Mouse (Mus musculus) heart, adult 8-10 months (tissue): Measurements from ENCODE around the gene Trim47. TPM values are rescaled to one million over a fixed set of nuclear protein-coding genes. Genes with fewer than 3 reads are reported as not detected.
"Not testable (repeated sequence)": the region's sequence is repeated elsewhere in the genome, so short reads cannot be mapped to it uniquely, and the experiment has no call there.

Source experiments
- DNase-seq: peaks from one replicate; pipeline ENCODE4 v3.0.0; 2022; ENCODE audit warnings: low spot score
- total RNA-seq, 4 experiments: library from RNA; stranded (reverse); gene quantifications; 2 replicates each; pipeline ENCODE4 v1.2.4; 2022

Gene Trim47
- total RNA-seq, 4 experiments from 2014 or later = 17.9 to 25.7 (median 22.1) TPM

GRCm38 (mm10) chr11:116138096-116138467, 11.1 kb upstream of the Trim47 start:
- no peak for DNase-seq

- DNase-seq = no peak
Measured at GRCm38 (mm10) chr11:116134171-116134570, 7.2 kb upstream of the Trim47 start.

GRCm38 (mm10) chr11:116133497-116133896, 6.5 kb upstream of the Trim47 start:
- DNase-seq = no peak

GRCm38 (mm10) chr11:116132366-116133333, 5.6 kb upstream of the Trim47 start:
- DNase-seq = no peak

GRCm38 (mm10) chr11:116131349-116132170, 4.5 kb upstream of the Trim47 start:
- no peak for DNase-seq

- DNase-seq = peak; percentile 94
Measured at GRCm38 (mm10) chr11:116130488-116131205, 3.6 kb upstream of the Trim47 start, which contains the start of gene Trim65. TSS of gene Trim65 (minus strand) at chr11:116131128.

GRCm38 (mm10) chr11:116129993-116130487, 3.0 kb upstream of the Trim47 start:
- no peak for DNase-seq

GRCm38 (mm10) chr11:116129091-116129790, 2.2 kb upstream of the Trim47 start:
- DNase-seq = no peak

GRCm38 (mm10) chr11:116127986-116128385, 976 bp upstream of the Trim47 start:
- DNase-seq = no peak

GRCm38 (mm10) chr11:116126261-116126660, 749 bp downstream of the Trim47 start:
- no peak for DNase-seq

GRCm38 (mm10) chr11:116121731-116122245, 5.2 kb downstream of the Trim47 start:
- DNase-seq = not testable (repeated sequence)

- DNase-seq = no peak
Measured at GRCm38 (mm10) chr11:116117819-116118218, 9.2 kb downstream of the Trim47 start.

GRCm38 (mm10) chr11:116117241-116117640, 9.8 kb downstream of the Trim47 start:
- no peak for DNase-seq

- no peak for DNase-seq
Measured at GRCm38 (mm10) chr11:116111611-116112203, 15.3 kb downstream of the Trim47 start.

GRCm38 (mm10) chr11:116111067-116111466, 15.9 kb downstream of the Trim47 start:
- no peak for DNase-seq

- DNase-seq = no peak
Measured at GRCm38 (mm10) chr11:116110540-116110939, 16.5 kb downstream of the Trim47 start.

GRCm38 (mm10) chr11:116110131-116110530, 16.9 kb downstream of the Trim47 start:
- peak; percentile 85 for DNase-seq

GRCm38 (mm10) chr11:116109441-116110081, 17.4 kb downstream of the Trim47 start:
- DNase-seq = no peak

GRCm38 (mm10) chr11:116108464-116109137, 18.4 kb downstream of the Trim47 start:
- DNase-seq = peak; percentile 91
